Mouse (Mus musculus): ENCODE results near the gene Pald1. TPM values are rescaled to one million over a fixed set of nuclear protein-coding genes. Genes with fewer than 3 reads are reported as not detected.

Pald1 gene
- polyA plus RNA-seq, 1 experiment from 2014 or later, result 5.7 TPM

- WGBS, result 74% methylated on average over 4 of the region's 4 CpGs
These were observed 10.8 kb downstream of the Pald1 start for GRCm38 (mm10) chr10:61372585-61372923.

GRCm38 (mm10) chr10:61371884-61372584 is 11.3 kb downstream of the Pald1 start:
- Histone ChIP-seq H3K4me2 (replicated peaks; ENCODE audit: low read depth) (no peak overlapping the region), H3K4me1 (replicated peaks; ENCODE audit: control insufficient read depth, insufficient read depth) (no peaks in the 10 kb centered on the region), H3K27me3 (ENCODE audit: control insufficient read depth, insufficient read depth, low read length) (no peaks in the 10 kb centered on the region), H3K27ac (replicated peaks) (no peak overlapping the region), H3K9me3 (ENCODE audit: control insufficient read depth, low read length) (no peaks in the 10 kb centered on the region), H3K4me3 (ENCODE audit: low read depth, low read length) (no peak overlapping the region), H3K36me3 (ENCODE audit: control insufficient read depth, insufficient read depth, low read length) (no peaks in the 10 kb centered on the region), H3K9ac (ENCODE audit: low read length) (no peak overlapping the region)
- TF ChIP-seq CTCF (IDR thresholded peaks at IDR 0.05; ENCODE audit: low read depth), result no peak
- TF ChIP-seq EP300 (optimal IDR thresholded peaks at IDR 0.05), result no peak
- ATAC-seq (ENCODE audit: low FRiP score, low TSS enrichment) (no peak), DNase-seq (ENCODE audit: low spot score) (no peak)
- 83% methylated on average over 9 of the region's 9 CpGs for WGBS

More at GRCm38 (mm10) chr10:61372585-61372923, 10.8 kb downstream of the Pald1 start:
- DNase-seq (ENCODE audit: low spot score) (no peak), ATAC-seq (ENCODE audit: low FRiP score, low TSS enrichment) (no peak)
- Histone ChIP-seq H3K4me1 (replicated peaks; ENCODE audit: control insufficient read depth, insufficient read depth) (no peaks in the 10 kb centered on the region), H3K27me3 (ENCODE audit: control insufficient read depth, insufficient read depth, low read length) (no peaks in the 10 kb centered on the region), H3K36me3 (ENCODE audit: control insufficient read depth, insufficient read depth, low read length) (no peaks in the 10 kb centered on the region), H3K9ac (ENCODE audit: low read length) (no peak overlapping the region; the same call in none of the 2 replicates), H3K4me3 (ENCODE audit: low read depth, low read length) (no peak overlapping the region), H3K27ac (replicated peaks) (no peak overlapping the region), H3K4me2 (replicated peaks; ENCODE audit: low read depth) (no peak overlapping the region), H3K9me3 (ENCODE audit: control insufficient read depth, low read length) (no peaks in the 10 kb centered on the region)
- TF ChIP-seq CTCF (IDR thresholded peaks at IDR 0.05; ENCODE audit: low read depth) (no peak), EP300 (optimal IDR thresholded peaks at IDR 0.05) (no peak)

DNA sequence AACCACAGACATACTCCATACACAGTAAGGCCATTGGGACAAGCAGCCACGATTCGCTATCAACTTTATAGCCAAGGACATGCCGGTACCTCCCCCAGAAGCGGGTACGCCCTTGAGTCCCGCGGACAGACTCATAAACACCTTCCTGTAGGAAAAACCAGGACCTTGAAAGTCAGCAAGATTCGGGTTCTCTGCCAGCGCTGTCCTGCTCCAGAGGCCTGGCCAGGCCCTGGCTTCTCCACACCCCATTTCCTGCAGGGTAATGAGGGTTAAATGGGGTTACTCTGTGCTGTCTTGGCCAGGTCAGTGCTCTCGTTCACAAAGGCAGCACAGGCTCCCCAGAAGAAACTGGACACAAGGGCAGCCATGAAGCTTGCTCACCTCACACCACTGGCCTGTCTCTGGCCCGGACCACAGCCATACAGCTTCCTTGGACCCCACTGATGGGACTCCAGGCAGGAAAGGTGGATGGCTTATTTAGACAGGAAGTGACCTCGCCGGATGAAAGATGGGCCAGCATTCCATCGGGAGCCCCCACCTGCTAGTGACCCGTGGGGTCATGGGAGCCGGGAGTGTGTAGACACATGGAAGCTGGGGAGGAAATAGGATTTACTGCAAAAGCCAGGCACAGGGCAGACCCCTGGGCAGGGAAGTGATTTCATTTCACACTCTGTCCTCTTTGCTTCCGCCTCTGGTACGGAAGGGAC is 12.9 kb downstream of the Pald1 start:
- no peaks in the 10 kb centered on the region for H3K36me3 ChIP-seq (ENCODE audit: control insufficient read depth, insufficient read depth, low read length)
- no peaks in the 10 kb centered on the region for H3K4me1 ChIP-seq (replicated peaks; ENCODE audit: control insufficient read depth, insufficient read depth)
- peak overlapping the region; percentile 18; the same call in 1 of the 2 replicates for H3K27ac ChIP-seq (replicated peaks)
- DNase-seq (ENCODE audit: low spot score), result no peak
- H3K27me3 ChIP-seq (ENCODE audit: control insufficient read depth, insufficient read depth, low read length), result no peaks in the 10 kb centered on the region
- no peak overlapping the region for H3K4me3 ChIP-seq (ENCODE audit: low read depth, low read length)
- no peaks in the 10 kb centered on the region for H3K9me3 ChIP-seq (ENCODE audit: control insufficient read depth, low read length)
- 59% methylated on average over 18 of the region's 18 CpGs for WGBS
- ATAC-seq (ENCODE audit: low FRiP score, low TSS enrichment), result peak; percentile 14; the same call in 1 of the 2 replicates
- H3K4me2 ChIP-seq (replicated peaks; ENCODE audit: low read depth), result no peak overlapping the region
- TF ChIP-seq CTCF (IDR thresholded peaks at IDR 0.05; ENCODE audit: low read depth), result no peak
- no peak for TF ChIP-seq EP300 (optimal IDR thresholded peaks at IDR 0.05)
- no peak overlapping the region for H3K9ac ChIP-seq (ENCODE audit: low read length)

DNA sequence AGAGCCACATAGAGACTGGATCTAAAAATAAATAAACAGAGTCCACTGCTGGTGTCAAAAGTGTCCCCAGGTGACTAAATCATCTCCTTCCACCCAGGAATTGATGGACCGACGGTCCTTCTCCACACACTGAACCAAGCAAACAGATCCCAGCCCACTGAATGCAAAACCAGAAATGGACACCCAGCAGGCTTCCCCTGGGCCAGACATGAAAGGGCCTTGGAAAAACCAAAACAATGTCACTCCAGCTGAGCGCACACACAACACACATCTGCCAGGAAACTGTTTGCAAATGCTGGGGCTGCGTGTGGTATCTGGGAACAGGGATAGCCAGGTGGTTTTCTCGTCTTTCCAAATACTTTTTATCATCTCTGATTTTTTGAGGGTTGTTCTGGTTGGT is 13.6 kb downstream of the Pald1 start:
- Histone ChIP-seq H3K27ac (replicated peaks) (no peak overlapping the region; the same call in 1 of the 2 replicates), H3K36me3 (ENCODE audit: control insufficient read depth, insufficient read depth, low read length) (no peaks in the 10 kb centered on the region), H3K4me1 (replicated peaks; ENCODE audit: control insufficient read depth, insufficient read depth) (no peaks in the 10 kb centered on the region), H3K4me3 (ENCODE audit: low read depth, low read length) (no peak overlapping the region), H3K27me3 (ENCODE audit: control insufficient read depth, insufficient read depth, low read length) (no peaks in the 10 kb centered on the region), H3K9me3 (ENCODE audit: control insufficient read depth, low read length) (no peaks in the 10 kb centered on the region), H3K4me2 (replicated peaks; ENCODE audit: low read depth) (no peak overlapping the region), H3K9ac (ENCODE audit: low read length) (no peak overlapping the region)
- ATAC-seq (ENCODE audit: low FRiP score, low TSS enrichment) (no peak), DNase-seq (ENCODE audit: low spot score) (no peak)
- no peak for TF ChIP-seq EP300 (optimal IDR thresholded peaks at IDR 0.05)
- no peak for TF ChIP-seq CTCF (IDR thresholded peaks at IDR 0.05; ENCODE audit: low read depth)
- 62% methylated on average over 5 of the region's 5 CpGs for WGBS

DNA sequence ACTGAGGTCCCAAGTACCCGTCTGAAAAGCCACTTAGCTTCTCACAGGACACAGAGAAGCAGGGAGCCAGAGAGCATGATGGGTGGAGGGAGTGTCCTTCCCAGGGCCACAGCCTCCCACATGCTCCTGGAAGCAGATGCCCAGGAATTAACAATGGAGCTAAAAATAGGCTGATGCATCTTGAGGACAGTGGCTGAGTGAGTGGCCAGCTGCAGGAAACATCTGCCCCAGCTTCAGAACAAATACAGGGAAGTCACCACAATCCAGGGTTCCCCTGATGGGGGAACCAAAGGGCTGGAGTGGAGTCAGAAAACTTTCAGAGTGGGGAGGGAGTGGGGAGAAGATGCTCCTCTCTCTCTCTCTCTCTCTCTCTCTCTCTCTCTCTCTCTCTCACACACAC is 17.4 kb downstream of the Pald1 start:
- ATAC-seq (ENCODE audit: low FRiP score, low TSS enrichment), result peak; percentile 39; the same call in 1 of the 2 replicates

DNA sequence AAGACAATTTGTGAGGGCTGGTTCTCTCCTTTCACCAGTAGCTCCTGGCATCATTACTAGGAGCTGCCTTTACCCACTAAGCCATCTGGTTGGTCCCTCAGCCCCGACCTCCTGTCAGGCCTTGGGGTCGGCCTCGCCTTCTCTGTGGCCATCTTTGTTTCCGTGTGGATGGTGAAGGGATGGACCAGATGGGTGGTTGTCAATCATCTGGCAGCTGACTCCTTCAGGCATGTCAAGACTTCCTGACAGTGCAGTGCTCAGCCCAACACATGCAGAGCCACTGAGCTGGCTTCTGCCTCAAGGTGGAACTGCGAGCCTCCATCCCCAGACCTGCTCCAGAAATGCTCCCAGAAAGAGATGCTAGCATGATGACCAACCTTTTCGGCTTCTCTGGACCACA is 18.9 kb downstream of the Pald1 start:
- H3K27ac ChIP-seq (replicated peaks), result no peak overlapping the region
- ATAC-seq (ENCODE audit: low FRiP score, low TSS enrichment) (no peak), DNase-seq (ENCODE audit: low spot score) (no peak)
- no peaks in the 10 kb centered on the region for H3K9me3 ChIP-seq (ENCODE audit: control insufficient read depth, low read length)
- H3K36me3 ChIP-seq (ENCODE audit: control insufficient read depth, insufficient read depth, low read length), result no peaks in the 10 kb centered on the region
- no peaks in the 10 kb centered on the region for H3K4me1 ChIP-seq (replicated peaks; ENCODE audit: control insufficient read depth, insufficient read depth)
- no peak for TF ChIP-seq CTCF (IDR thresholded peaks at IDR 0.05; ENCODE audit: low read depth)
- H3K27me3 ChIP-seq (ENCODE audit: control insufficient read depth, insufficient read depth, low read length), result no peaks in the 10 kb centered on the region
- H3K4me2 ChIP-seq (replicated peaks; ENCODE audit: low read depth), result no peak overlapping the region
- WGBS, result 93% methylated on average over 6 of the region's 6 CpGs
- no peak overlapping the region for H3K4me3 ChIP-seq (ENCODE audit: low read depth, low read length)
- H3K9ac ChIP-seq (ENCODE audit: low read length), result no peak overlapping the region

More for the DNA sequence above, 17.4 kb downstream of the Pald1 start:
- DNase-seq (ENCODE audit: low spot score), result no peak
- Histone ChIP-seq H3K4me3 (ENCODE audit: low read depth, low read length) (no peak overlapping the region), H3K27me3 (ENCODE audit: control insufficient read depth, insufficient read depth, low read length) (no peaks in the 10 kb centered on the region), H3K9me3 (ENCODE audit: control insufficient read depth, low read length) (no peaks in the 10 kb centered on the region), H3K9ac (ENCODE audit: low read length) (no peak overlapping the region), H3K4me1 (replicated peaks; ENCODE audit: control insufficient read depth, insufficient read depth) (no peaks in the 10 kb centered on the region), H3K36me3 (ENCODE audit: control insufficient read depth, insufficient read depth, low read length) (no peaks in the 10 kb centered on the region), H3K4me2 (replicated peaks; ENCODE audit: low read depth) (no peak overlapping the region), H3K27ac (replicated peaks) (no peak overlapping the region)
- 52% methylated on average over 1 of the region's 1 CpGs for WGBS
- TF ChIP-seq CTCF (IDR thresholded peaks at IDR 0.05; ENCODE audit: low read depth), result peak; percentile 32
- TF ChIP-seq EP300 (optimal IDR thresholded peaks at IDR 0.05), result no peak

All from stomach, postnatal 0 days (tissue).